Mouse (Mus musculus): Measurements from ENCODE around the gene Slc25a45. TPM values are rescaled to one million over a fixed set of nuclear protein-coding genes. Genes with fewer than 3 reads are reported as not detected.
"Not testable (repeated sequence)": the region's sequence is repeated elsewhere in the genome, so short reads cannot be mapped to it uniquely, and the experiment has no call there.

Slc25a45 gene
- total RNA-seq, 1 experiment from 2014 or later: 14.7 TPM

- peak; percentile 9 for DNase-seq
These were observed 25.4 kb upstream of the Slc25a45 start for GRCm38 (mm10) chr19:5852035-5852722.

GRCm38 (mm10) chr19:5856604-5857003, 21.0 kb upstream of the Slc25a45 start:
- DNase-seq: no peak

GRCm38 (mm10) chr19:5862335-5863085, 15.1 kb upstream of the Slc25a45 start:
- DNase-seq: no peak

- DNase-seq: no peak
These were observed 13.8 kb upstream of the Slc25a45 start for GRCm38 (mm10) chr19:5863776-5864175.

- DNase-seq: no peak
These were observed 12.8 kb upstream of the Slc25a45 start for GRCm38 (mm10) chr19:5864710-5865398.

- DNase-seq: peak; percentile 74
These were observed 9.5 kb upstream of the Slc25a45 start for GRCm38 (mm10) chr19:5868096-5868495.

- DNase-seq: peak; percentile 39
These were observed 6.3 kb upstream of the Slc25a45 start for GRCm38 (mm10) chr19:5871273-5871672.

- DNase-seq: no peak
These were observed 5.9 kb upstream of the Slc25a45 start for GRCm38 (mm10) chr19:5871683-5872082.

GRCm38 (mm10) chr19:5872528-5872927, 5.1 kb upstream of the Slc25a45 start:
- DNase-seq: no peak

- no peak for DNase-seq
These were observed 4.6 kb upstream of the Slc25a45 start for GRCm38 (mm10) chr19:5872931-5873556.

GRCm38 (mm10) chr19:5874391-5874968, 3.1 kb upstream of the Slc25a45 start:
- no peak for DNase-seq

- peak; percentile 96 for DNase-seq
These were observed 2.6 kb upstream of the Slc25a45 start, which contains the start of gene Frmd8 for GRCm38 (mm10) chr19:5874969-5875480. TSS of gene Frmd8 (minus strand) at chr19:5875274.

- DNase-seq: peak; percentile 92
These were observed 734 bp downstream of the Slc25a45 start for GRCm38 (mm10) chr19:5878362-5878722.

- peak; percentile 55 for DNase-seq
These were observed 1.3 kb downstream of the Slc25a45 start for GRCm38 (mm10) chr19:5878916-5879315.

- DNase-seq: no peak
These were observed 2.1 kb downstream of the Slc25a45 start for GRCm38 (mm10) chr19:5879735-5880134.

GRCm38 (mm10) chr19:5881155-5881554, 3.5 kb downstream of the Slc25a45 start:
- DNase-seq: no peak

- not testable (repeated sequence) for DNase-seq
These were observed 4.5 kb downstream of the Slc25a45 start for GRCm38 (mm10) chr19:5882079-5882478.

GRCm38 (mm10) chr19:5883935-5884334, 6.3 kb downstream of the Slc25a45 start:
- no peak for DNase-seq

GRCm38 (mm10) chr19:5885838-5886237, 8.2 kb downstream of the Slc25a45 start:
- DNase-seq: peak; percentile 46

- DNase-seq: no peak
These were observed 9.7 kb downstream of the Slc25a45 start for GRCm38 (mm10) chr19:5887234-5887815.

GRCm38 (mm10) chr19:5889211-5889610, 11.6 kb downstream of the Slc25a45 start:
- DNase-seq: no peak
